In the genomic region with DNA sequence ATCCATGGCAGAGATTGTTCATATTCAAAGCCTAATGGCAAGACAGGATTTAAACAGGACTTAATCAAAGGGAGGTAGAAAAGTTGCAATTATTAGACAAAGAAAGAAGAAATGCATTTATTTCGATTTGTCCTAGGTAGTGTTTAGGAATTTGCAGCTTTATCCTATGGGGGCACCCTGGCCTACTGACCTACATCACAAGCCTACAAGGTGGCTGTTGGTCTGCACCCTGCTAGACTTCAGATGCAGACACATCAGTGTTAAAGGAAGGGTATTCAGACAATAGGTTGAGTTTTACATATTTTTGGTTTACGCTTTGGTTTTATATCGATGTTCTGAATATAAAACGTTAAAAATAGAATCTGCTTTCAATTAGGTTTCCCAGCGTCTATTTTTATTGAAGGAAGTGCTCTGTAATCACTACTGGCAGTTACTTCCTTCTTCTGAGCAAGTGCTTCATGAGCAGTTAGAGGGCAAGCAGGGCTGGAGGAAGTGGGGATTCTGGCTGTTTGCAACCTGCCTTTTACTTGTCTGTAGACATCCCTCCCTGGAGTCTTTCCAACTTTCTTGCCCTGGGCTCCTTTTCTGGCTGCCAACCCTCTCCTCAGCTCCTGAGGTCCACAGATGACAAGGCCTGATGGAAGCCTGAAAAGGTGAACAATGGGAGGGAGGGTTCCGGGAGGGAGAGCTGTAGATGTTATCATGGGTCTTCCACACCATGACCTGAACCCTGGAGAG, we compare ENCODE assay signal across 9 mouse cellular contexts. TPM values are rescaled to one million over a fixed set of nuclear protein-coding genes. Genes with fewer than 3 reads are reported as not detected.
DNase-seq lines count a peak whose midpoint lies in the region; ATAC-seq and TF ChIP-seq lines count a peak whose summit lies in the region.
"Had no signal": no experiment of that assay in that cellular context is flagged by ENCODE, and none has a peak within 500 bp of the region (broad histone marks: within the 10 kb centered on the region; RNA-seq: fewer than 3 reads in every experiment).

No protein-coding gene starts in this region.

- no peak overlapping the region for H3K4me3 ChIP-seq in heart, embryonic 11.5 days (ENCODE audit: low read depth, low read length)
- H3K4me3 ChIP-seq in midbrain, embryonic 15.5 days = no peak overlapping the region
- H3K4me3 ChIP-seq in midbrain, postnatal 0 days (ENCODE audit: low read depth, low read length) = no peak overlapping the region
- no peak overlapping the region for H3K4me3 ChIP-seq in heart, embryonic 16.5 days (ENCODE audit: low read length)
- no peak overlapping the region for H3K4me3 ChIP-seq in midbrain, embryonic 16.5 days (ENCODE audit: low read depth, low read length)

- peaks cover 3% of the 10 kb centered on the region; the same call in 1 of the 2 replicates for H3K4me1 ChIP-seq in heart, embryonic 11.5 days (ENCODE audit: control insufficient read depth, insufficient read depth, low read length)
- H3K4me1 ChIP-seq in midbrain, embryonic 15.5 days = peaks cover 21% of the 10 kb centered on the region
- 0 out of 2 replicates have a peak, but pooled peaks cover 4% of the 10 kb centered on the region for H3K4me1 ChIP-seq in midbrain, postnatal 0 days (ENCODE audit: insufficient read depth, low read length)
- H3K4me1 ChIP-seq in heart, embryonic 16.5 days (ENCODE audit: control insufficient read depth, insufficient read depth, low read length) = peaks cover 8% of the 10 kb centered on the region
- H3K4me1 ChIP-seq in midbrain, embryonic 16.5 days (ENCODE audit: control insufficient read depth, insufficient read depth, low read length) = peaks cover 13% of the 10 kb centered on the region

- no peak for TF ChIP-seq CTCF in midbrain, postnatal 0 days (IDR thresholded peaks at IDR 0.05)

- DNase-seq in heart, adult 8-10 months (ENCODE audit: low spot score) = peak; percentile 44
- DNase-seq in midbrain, postnatal 0 days (ENCODE audit: low spot score) = no peak
- DNase-seq in left cerebral cortex, adult 8-10 months (ENCODE audit: low spot score in 2 of 2) = no peak
- DNase-seq in gastrocnemius, adult 18-20 months (ENCODE audit: low spot score) = no peak

- no peak for ATAC-seq in heart, embryonic 11.5 days (replicated peaks; ENCODE audit: insufficient number of reproducible peaks, low FRiP score, low TSS enrichment)
- no peak for ATAC-seq in midbrain, embryonic 15.5 days (replicated peaks)
- ATAC-seq in midbrain, postnatal 0 days (ENCODE audit: low FRiP score) = no peak
- peak; percentile 45; the same call in 1 of the 2 replicates for ATAC-seq in heart, embryonic 16.5 days (replicated peaks; ENCODE audit: extremely low read depth, insufficient read depth, low FRiP score)
- no peak for ATAC-seq in midbrain, embryonic 16.5 days

- H3K9ac ChIP-seq in heart, embryonic 11.5 days (ENCODE audit: low read depth, low read length) = no peak overlapping the region
- no peak overlapping the region for H3K9ac ChIP-seq in midbrain, embryonic 15.5 days
- H3K9ac ChIP-seq in midbrain, postnatal 0 days (replicated peaks; ENCODE audit: low read length, poor library complexity, severe bottlenecking) = no peak overlapping the region
- no peak overlapping the region for H3K9ac ChIP-seq in heart, embryonic 16.5 days (ENCODE audit: low read length)
- no peak overlapping the region for H3K9ac ChIP-seq in midbrain, embryonic 16.5 days (ENCODE audit: low read depth, low read length)

- no peaks in the 10 kb centered on the region for H3K36me3 ChIP-seq in heart, embryonic 11.5 days (ENCODE audit: control insufficient read depth, insufficient read depth, low read length)
- no peaks in the 10 kb centered on the region for H3K36me3 ChIP-seq in midbrain, embryonic 15.5 days (replicated peaks)
- no peaks in the 10 kb centered on the region for H3K36me3 ChIP-seq in midbrain, postnatal 0 days (ENCODE audit: insufficient read depth, low read length)
- H3K36me3 ChIP-seq in heart, embryonic 16.5 days (ENCODE audit: control insufficient read depth, insufficient read depth) = peaks cover 2% of the 10 kb centered on the region; the same call in 1 of the 2 replicates
- H3K36me3 ChIP-seq in midbrain, embryonic 16.5 days (ENCODE audit: control insufficient read depth, insufficient read depth, low read length) = peaks cover 8% of the 10 kb centered on the region
- H3K36me3 ChIP-seq: G1E had no signal

- 67% methylated on average over 6 of the region's 6 CpGs for WGBS in heart, embryonic 11.5 days (ENCODE audit: insufficient replicate concordance)
- 84% methylated on average over 6 of the region's 6 CpGs for WGBS in midbrain, embryonic 15.5 days
- 76% methylated on average over 6 of the region's 6 CpGs for WGBS in midbrain, postnatal 0 days
- WGBS in heart, embryonic 16.5 days = 37% methylated on average over 6 of the region's 6 CpGs
- 88% methylated on average over 6 of the region's 6 CpGs for WGBS in midbrain, embryonic 16.5 days

- H3K27me3 ChIP-seq in heart, embryonic 11.5 days (ENCODE audit: control insufficient read depth, insufficient read depth, low read length) = no peaks in the 10 kb centered on the region
- H3K27me3 ChIP-seq in midbrain, embryonic 15.5 days (replicated peaks) = no peaks in the 10 kb centered on the region
- H3K27me3 ChIP-seq in midbrain, postnatal 0 days (ENCODE audit: insufficient read depth, low read length) = no peaks in the 10 kb centered on the region
- no peaks in the 10 kb centered on the region for H3K27me3 ChIP-seq in heart, embryonic 16.5 days (ENCODE audit: control insufficient read depth, insufficient read depth, low read length)
- no peaks in the 10 kb centered on the region for H3K27me3 ChIP-seq in midbrain, embryonic 16.5 days (ENCODE audit: control insufficient read depth, insufficient read depth, low read depth, low read length)

- H3K9me3 ChIP-seq in heart, embryonic 11.5 days (replicated peaks; ENCODE audit: control insufficient read depth, low read length) = no peaks in the 10 kb centered on the region
- H3K9me3 ChIP-seq in midbrain, embryonic 15.5 days = no peaks in the 10 kb centered on the region
- H3K9me3 ChIP-seq in midbrain, postnatal 0 days (ENCODE audit: low read length) = no peaks in the 10 kb centered on the region
- peaks cover 2% of the 10 kb centered on the region; the same call in 1 of the 2 replicates for H3K9me3 ChIP-seq in heart, embryonic 16.5 days (replicated peaks; ENCODE audit: control insufficient read depth, low read length)
- H3K9me3 ChIP-seq in midbrain, embryonic 16.5 days (replicated peaks; ENCODE audit: control insufficient read depth, low read length, poor library complexity, severe bottlenecking) = peaks cover 2% of the 10 kb centered on the region; the same call in 1 of the 2 replicates

- no peak overlapping the region for H3K27ac ChIP-seq in heart, embryonic 11.5 days (ENCODE audit: low read depth, low read length)
- peak overlapping the region; percentile 67; the same call in 1 of the 2 replicates for H3K27ac ChIP-seq in midbrain, embryonic 15.5 days
- H3K27ac ChIP-seq in midbrain, postnatal 0 days (ENCODE audit: low read depth, low read length) = no peak overlapping the region
- H3K27ac ChIP-seq in heart, embryonic 16.5 days (ENCODE audit: low read length) = peak overlapping the region; percentile 49
- 0 out of 2 replicates have a peak overlapping the region, but pooled peaks have one; percentile 1 for H3K27ac ChIP-seq in midbrain, embryonic 16.5 days (ENCODE audit: low read length)

- no peak overlapping the region for H3K4me2 ChIP-seq in heart, embryonic 11.5 days
- no peak overlapping the region for H3K4me2 ChIP-seq in midbrain, embryonic 15.5 days
- no peak overlapping the region for H3K4me2 ChIP-seq in midbrain, postnatal 0 days (ENCODE audit: low read depth, low read length, poor library complexity, severe bottlenecking)
- H3K4me2 ChIP-seq in heart, embryonic 16.5 days (ENCODE audit: low read depth, low read length) = no peak overlapping the region
- H3K4me2 ChIP-seq in midbrain, embryonic 16.5 days (ENCODE audit: low read length) = no peak overlapping the region

RNA-seq across cellular contexts. Expression of gene Mab21l1, which starts 34.5 kb away (rescaled TPM):
- under 1 TPM in 1 of 4 experiments, not detected in 3; 0.12 TPM for total RNA-seq in heart, adult 8-10 months (2022)
- polyA plus RNA-seq in heart, embryonic 11.5 days (2014; fragmentation: Nextera tagmentation; extraction: Ambion mirVana) = 0.89 and 0.93 TPM in 2 replicates
- 159 and 172 TPM in 2 replicates for polyA plus RNA-seq in midbrain, embryonic 15.5 days (2015; fragmentation: Nextera tagmentation; extraction: Ambion mirVana)
- total RNA-seq in midbrain, postnatal 0 days (2014; rRNA removed) = 151 and 152 TPM in 2 replicates
- polyA plus RNA-seq in midbrain, postnatal 0 days (2015; fragmentation: Nextera tagmentation; extraction: Ambion mirVana) = 131 and 148 TPM in 2 replicates
- 0.46 and 0.67 TPM in 2 replicates for polyA plus RNA-seq in heart, embryonic 16.5 days (2015; fragmentation: Nextera tagmentation; extraction: Ambion mirVana)
- polyA plus RNA-seq in midbrain, embryonic 16.5 days (2015; fragmentation: Nextera tagmentation; extraction: Ambion mirVana) = 136 and 156 TPM in 2 replicates
- total RNA-seq in left cerebral cortex, adult 8-10 months (2022) = 1 to 10 TPM; 1.2 to 2.6 (median 2.0) TPM
- 1 to 10 TPM in 1 of 2 experiments, under 1 TPM in 1; 0.96 to 1.7 TPM for total RNA-seq in gastrocnemius, adult 18-20 months (2021)
- polyA plus RNA-seq: G1E had no signal

Comparison
In these comparisons a context has a peak if more than half of its experiments do, and no peak if none do; other contexts are left out.
1. H3K27ac ChIP-seq: peak in midbrain, embryonic 15.5 days (single experiment), heart, embryonic 16.5 days (single experiment) and midbrain, embryonic 16.5 days (single experiment); none in heart, embryonic 11.5 days (single experiment) and midbrain, postnatal 0 days (single experiment).
2. RNA of gene Mab21l1, which starts 34.5 kb away (polyA plus RNA-seq): 159 to 172 TPM in midbrain, embryonic 15.5 days, 136 to 156 TPM in midbrain, embryonic 16.5 days and 131 to 148 TPM in midbrain, postnatal 0 days; 0.89 to 0.93 TPM in heart, embryonic 11.5 days and 0.46 to 0.67 TPM in heart, embryonic 16.5 days; every median in the first group is over 10 times any median in the second.